Comparison of ENCODE assay signal across 23 mouse cellular contexts in genomic region chr11:74435366-74435765, GRCm38 (mm10).
DNase-seq lines count a peak whose midpoint lies in the region; ATAC-seq lines count a peak whose summit lies in the region.
"Had no signal": no experiment of that assay in that cellular context is flagged by ENCODE, and none has a peak within 500 bp of the region (broad histone marks: within the 10 kb centered on the region; RNA-seq: fewer than 3 reads in every experiment).

No protein-coding gene starts in this region.

- 81% methylated on average over 2 of the region's 2 CpGs for WGBS in heart, embryonic 10.5 days
- WGBS in kidney, embryonic 16.5 days: 88% methylated on average over 2 of the region's 2 CpGs

- peak overlapping the region; percentile 29; the same call in 1 of the 2 replicates for H3K27ac ChIP-seq in heart, embryonic 10.5 days
- peak overlapping the region; percentile 10; the same call in 1 of the 2 replicates for H3K27ac ChIP-seq in kidney, embryonic 16.5 days (ENCODE audit: low read length)
- H3K27ac ChIP-seq: embryonic facial prominence, embryonic 15.5 days; limb, embryonic 15.5 days; liver, embryonic 14.5 days; stomach, postnatal 0 days had no signal

- H3K9me3 ChIP-seq in heart, embryonic 10.5 days: no peaks in the 10 kb centered on the region
- no peaks in the 10 kb centered on the region for H3K9me3 ChIP-seq in kidney, embryonic 16.5 days (ENCODE audit: low read length)
- H3K9me3 ChIP-seq: embryonic facial prominence, embryonic 15.5 days; limb, embryonic 15.5 days had no signal

- H3K36me3 ChIP-seq in heart, embryonic 10.5 days: no peaks in the 10 kb centered on the region
- no peaks in the 10 kb centered on the region for H3K36me3 ChIP-seq in kidney, embryonic 16.5 days (ENCODE audit: insufficient read depth, low read length)
- H3K36me3 ChIP-seq: embryonic facial prominence, embryonic 15.5 days; limb, embryonic 15.5 days had no signal

- no peaks in the 10 kb centered on the region for H3K27me3 ChIP-seq in heart, embryonic 10.5 days (ENCODE audit: insufficient read depth, poor library complexity, severe bottlenecking)
- no peaks in the 10 kb centered on the region for H3K27me3 ChIP-seq in kidney, embryonic 16.5 days (ENCODE audit: insufficient read depth, low read length)
- H3K27me3 ChIP-seq: embryonic facial prominence, embryonic 15.5 days; limb, embryonic 15.5 days had no signal

- no peak overlapping the region for H3K4me2 ChIP-seq in kidney, embryonic 16.5 days (replicated peaks; ENCODE audit: low read depth, low read length)
- H3K4me2 ChIP-seq: embryonic facial prominence, embryonic 15.5 days; limb, embryonic 15.5 days; lung, embryonic 14.5 days had no signal

- no peak overlapping the region for H3K9ac ChIP-seq in kidney, embryonic 16.5 days (replicated peaks; ENCODE audit: low read length)
- H3K9ac ChIP-seq: embryonic facial prominence, embryonic 15.5 days; limb, embryonic 15.5 days; liver, embryonic 14.5 days; lung, embryonic 14.5 days had no signal

- no peak overlapping the region for H3K4me3 ChIP-seq in heart, embryonic 10.5 days
- no peak overlapping the region for H3K4me3 ChIP-seq in kidney, embryonic 16.5 days (ENCODE audit: low read length)
- H3K4me3 ChIP-seq: embryonic facial prominence, embryonic 15.5 days; limb, embryonic 15.5 days had no signal

- DNase-seq in heart, embryonic 10.5 days (ENCODE audit: low spot score): no peak
- no peak for DNase-seq in heart, postnatal 36 days
- DNase-seq in kidney, adult 8-10 months: peak; percentile 14 to 54
- DNase-seq in kidney, adult 18-20 months: no peak
- DNase-seq: adrenal gland, adult 2 months; cerebellum, adult 11 months; cerebellum, adult 9-11 months; gastrocnemius, postnatal 10 days; left cerebral cortex, postnatal 4 days; lung, embryonic 14.5 days; lung, postnatal 4 days; midbrain, embryonic 14.5 days; right cerebral cortex, postnatal 14 days; thymus, adult 2 months had no signal

- peak; percentile 62; the same call in 1 of the 2 replicates for ATAC-seq in kidney, embryonic 16.5 days (ENCODE audit: low FRiP score, low TSS enrichment)
- no peak for ATAC-seq in activated CD4-positive, CD25-positive, alpha-beta regulatory T cell, adult 4 months
- no peak for ATAC-seq in frontal cortex, adult (ENCODE audit: low TSS enrichment)
- ATAC-seq: CD4-positive, CD25-positive, alpha-beta regulatory T cell, adult 4 months; forebrain, embryonic 14.5 days had no signal

- intact Hi-C loops in heart, postnatal 36 days (cut with DNase I): no loop called here

- H3K4me1 ChIP-seq in heart, embryonic 10.5 days: peaks cover 46% of the 10 kb centered on the region
- no peaks in the 10 kb centered on the region for H3K4me1 ChIP-seq in kidney, embryonic 16.5 days (ENCODE audit: insufficient read depth, low read length)
- H3K4me1 ChIP-seq: embryonic facial prominence, embryonic 15.5 days; limb, embryonic 15.5 days had no signal

Comparison
In these comparisons a context has a peak if more than half of its experiments do, and no peak if none do; other contexts are left out.
1. DNase-seq: peak in kidney, adult 8-10 months (2 of 2); none in heart, embryonic 10.5 days (single experiment), heart, postnatal 36 days (0 of 2) and kidney, adult 18-20 months (single experiment).